Mouse (Mus musculus): Measurements from ENCODE around the gene Plekhm2.

DNA sequence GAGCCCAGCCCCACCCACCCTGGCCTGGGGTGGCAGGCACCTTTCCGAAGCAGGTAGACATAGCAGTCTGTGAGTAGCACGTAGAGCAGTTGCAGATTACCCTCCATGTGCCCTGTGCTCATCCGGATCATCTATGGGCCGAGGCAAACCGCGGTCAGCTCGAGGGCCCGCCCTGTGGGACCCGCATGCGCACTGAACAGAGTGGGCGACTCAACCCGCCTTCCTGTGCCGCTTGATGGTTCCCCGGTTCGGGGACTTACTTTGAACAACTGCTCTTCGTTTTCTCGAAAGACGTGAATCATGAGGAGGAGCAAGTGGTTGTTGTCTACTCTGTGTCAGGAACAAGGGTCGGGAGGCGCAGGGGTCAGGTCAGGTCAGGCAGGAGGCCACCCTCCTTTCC lies 33.4 kb downstream of the Plekhm2 start:
- no peak for TF ChIP-seq CTCF (IDR thresholded peaks at IDR 0.05; ENCODE audit: control insufficient read depth, insufficient read depth, low read length)
- no peak for TF ChIP-seq POLR2A (IDR thresholded peaks at IDR 0.05; ENCODE audit: borderline replicate concordance, control insufficient read depth, low read depth, low read length)
